Mouse (Mus musculus) lung, postnatal 0 days (tissue): Measurements from ENCODE around the gene Pts. TPM values are rescaled to one million over a fixed set of nuclear protein-coding genes. Genes with fewer than 3 reads are reported as not detected.
A peak's percentile ranks its signal among the peaks of the same experiment; 100 is the strongest.

Experiments used
- ATAC-seq: fragments of 200-750 bp; cut with Nextera tagmentation; 2 replicates; pipeline ENCODE4 v1.8.0; 2017; ENCODE audit warnings: moderate library complexity
- DNase-seq: peaks from one replicate; pipeline ENCODE4 v3.0.0-alpha.2; 2016; ENCODE audit warnings: low spot score
- H3K27ac ChIP-seq: fragments of 300-500 bp; sonication (generic); 2 replicates; pipeline ENCODE4 v1.5.1; 2014; ENCODE audit warnings: antibody characterized with exemption, mild to moderate bottlenecking, low read length, mixed read lengths
- H3K27me3 ChIP-seq: fragments of 300-500 bp; sonication (generic); replicated peaks from 2 replicates; pipeline ENCODE4 v1.6.1; 2014; ENCODE audit warnings: low read length, mixed read lengths; ENCODE audit not compliant: insufficient read depth
- H3K36me3 ChIP-seq: fragments of 300-500 bp; sonication (generic); 2 replicates; pipeline ENCODE4 v1.6.1; 2014; ENCODE audit warnings: low read length, mixed read lengths; ENCODE audit not compliant: insufficient read depth
- H3K4me1 ChIP-seq: fragments of 300-500 bp; sonication (generic); 2 replicates; pipeline ENCODE4 v1.6.1; 2014; ENCODE audit warnings: antibody characterized with exemption, low read depth, low read length, mixed read lengths; ENCODE audit not compliant: insufficient read depth
- H3K4me2 ChIP-seq: fragments of 300-500 bp; sonication (generic); replicated peaks from 2 replicates; pipeline ENCODE4 v1.6.1; 2014; ENCODE audit warnings: low read depth, mild to moderate bottlenecking, low read length, moderate library complexity, mixed read lengths
- H3K4me3 ChIP-seq: fragments of 300-500 bp; sonication (generic); 2 replicates; pipeline ENCODE4 v1.5.1; 2014; ENCODE audit warnings: low read depth, low read length
- H3K9ac ChIP-seq: fragments of 300-500 bp; sonication (generic); replicated peaks from 2 replicates; pipeline ENCODE4 v1.6.1; 2014; ENCODE audit warnings: low read depth, mild to moderate bottlenecking
- H3K9me3 ChIP-seq: fragments of 300-500 bp; sonication (generic); 2 replicates; pipeline ENCODE4 v1.6.1; 2016; ENCODE audit warnings: low read length, mixed read lengths
- CTCF ChIP-seq: IDR thresholded peaks from 2 replicates; pipeline ENCODE4 v1.5.1; 2016; ENCODE audit warnings: antibody characterized with exemption, mild to moderate bottlenecking
- EP300 ChIP-seq: IDR thresholded peaks from 2 replicates; pipeline ENCODE4 v1.6.1; 2016; ENCODE audit warnings: antibody characterized with exemption, mild to moderate bottlenecking, control low read depth
- WGBS: fragments of 180-500 bp; shearing (Covaris S2); extraction: QIAGEN DNeasy Blood & Tissue Kit; methylation state at CpG from one replicate; pipeline ENCODE4 v1.1.7; 2014; 5-methylcytosine and 5-hydroxymethylcytosine counted together
- polyA plus RNA-seq: library from polyadenylated mRNA; unstranded; fragments of >200 nt; fragmentation: Nextera tagmentation; extraction: Ambion mirVana; gene quantifications from 2 replicates; pipeline ENCODE4 v1.2.1, GENCODE M21; 2015

The Pts gene
- polyA plus RNA-seq, 1 experiment from 2014 or later: 76.0 TPM

DNA sequence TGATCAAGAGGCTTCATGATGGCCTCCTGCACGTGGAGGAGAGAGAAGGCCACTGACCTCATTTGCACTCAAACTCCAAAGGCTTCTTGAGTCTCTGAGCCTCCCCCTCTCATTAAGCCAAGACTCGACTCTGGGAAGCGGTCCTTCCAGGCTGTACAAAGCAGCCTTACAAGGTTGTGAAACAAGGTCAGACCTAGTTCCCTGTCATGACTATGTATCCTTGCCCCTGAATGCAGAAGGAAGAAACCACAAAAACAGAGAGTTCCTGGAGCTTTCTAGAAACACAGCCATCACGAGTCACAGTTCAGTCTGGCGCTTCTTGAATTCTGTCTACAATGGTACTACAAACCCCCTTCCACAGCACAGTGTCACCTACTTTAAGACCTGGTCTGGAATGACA, 6.0 kb downstream of the Pts start:
- DNase-seq: peak; percentile 39
- Histone ChIP-seq H3K27ac (no peak overlapping the region), H3K27me3 (no peaks in the 10 kb centered on the region), H3K4me2 (no peak overlapping the region), H3K9ac (no peak overlapping the region), H3K4me1 (peaks cover under 1% of the 10 kb centered on the region; the same call in 1 of the 2 replicates), H3K9me3 (no peaks in the 10 kb centered on the region), H3K4me3 (no peak overlapping the region), H3K36me3 (no peaks in the 10 kb centered on the region)
- TF ChIP-seq CTCF: no peak
- TF ChIP-seq EP300: no peak
- no peak for ATAC-seq
- WGBS: 67% methylated on average over 5 of the region's 5 CpGs

DNA sequence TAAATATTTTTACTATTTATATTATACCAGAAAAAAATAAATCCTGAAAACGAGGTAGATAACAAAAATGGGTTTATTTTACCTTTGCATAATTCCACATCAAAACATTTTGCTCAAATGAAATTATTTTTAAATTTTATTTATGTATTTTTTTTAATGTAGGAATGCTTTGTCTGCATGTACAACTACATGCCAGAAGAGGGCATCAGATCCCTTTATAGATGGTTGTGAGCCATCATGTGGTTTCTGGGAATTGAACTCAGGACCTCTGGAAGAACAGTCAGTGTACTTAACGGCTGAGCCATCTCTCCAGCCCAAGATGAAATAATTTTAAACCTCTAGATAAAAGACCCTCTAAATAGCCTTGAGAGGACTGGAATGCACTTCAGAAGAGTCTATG, 7.0 kb downstream of the Pts start:
- 40% methylated on average over 2 of the region's 2 CpGs for WGBS
- Histone ChIP-seq H3K4me2 (no peak overlapping the region), H3K4me1 (no peaks in the 10 kb centered on the region), H3K9ac (no peak overlapping the region), H3K4me3 (no peak overlapping the region), H3K36me3 (no peaks in the 10 kb centered on the region), H3K27ac (no peak overlapping the region), H3K27me3 (no peaks in the 10 kb centered on the region), H3K9me3 (no peaks in the 10 kb centered on the region)
- TF ChIP-seq EP300: no peak
- TF ChIP-seq CTCF: 0 out of 2 replicates have a peak, but pooled peaks have one; percentile 14
- ATAC-seq (no peak), DNase-seq (no peak)

DNA sequence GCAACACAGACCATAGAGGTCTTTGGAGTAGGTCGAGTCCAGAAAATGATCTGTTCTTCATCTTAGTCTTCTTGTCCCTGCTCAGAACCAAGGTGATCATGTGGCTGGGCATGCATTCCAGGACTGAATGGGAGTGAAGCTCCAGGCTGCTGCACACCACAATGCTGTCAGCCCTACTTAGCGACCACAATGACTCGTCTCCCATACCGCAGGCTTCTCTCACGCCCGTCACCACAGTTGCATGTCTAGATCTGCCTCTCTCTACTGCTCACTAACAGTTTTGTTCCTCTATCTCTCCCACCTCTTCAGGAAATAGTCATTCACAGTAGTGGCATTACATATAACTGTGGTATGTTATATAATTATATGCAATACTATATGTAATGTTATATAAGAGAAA, 7.8 kb downstream of the Pts start:
- 88% methylated on average over 6 of the region's 6 CpGs for WGBS
- no peak overlapping the region for H3K9ac ChIP-seq
- ATAC-seq (no peak), DNase-seq (peak; percentile 27)
- no peaks in the 10 kb centered on the region for H3K4me1 ChIP-seq
- H3K4me2 ChIP-seq: no peak overlapping the region
- H3K27me3 ChIP-seq: no peaks in the 10 kb centered on the region
- H3K27ac ChIP-seq: no peak overlapping the region
- no peak overlapping the region for H3K4me3 ChIP-seq
- TF ChIP-seq EP300 (no peak), CTCF (no peak)
- H3K36me3 ChIP-seq: no peaks in the 10 kb centered on the region
- H3K9me3 ChIP-seq: no peaks in the 10 kb centered on the region

DNA sequence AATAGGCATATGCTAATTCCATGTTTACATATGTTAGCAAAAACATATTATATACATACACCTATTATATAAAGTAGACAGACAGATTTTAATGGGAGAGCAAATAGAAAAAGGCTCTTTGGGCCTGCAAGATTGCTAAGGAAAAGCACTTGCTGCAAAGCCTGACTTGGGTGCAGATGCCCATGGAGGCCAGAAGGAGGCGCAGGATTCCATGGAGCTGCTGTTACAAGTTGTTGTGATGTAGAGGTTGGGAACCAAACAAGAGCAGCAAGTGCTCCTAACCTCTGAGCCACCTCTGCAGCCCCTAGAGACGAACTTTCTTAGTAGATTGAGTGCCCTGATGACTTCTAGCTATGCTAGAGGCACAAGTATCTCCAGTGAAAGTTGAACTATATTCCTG, 9.7 kb downstream of the Pts start:
- 19% methylated on average over 2 of the region's 2 CpGs for WGBS
- Histone ChIP-seq H3K4me1 (no peaks in the 10 kb centered on the region), H3K9ac (no peak overlapping the region), H3K4me3 (no peak overlapping the region), H3K36me3 (no peaks in the 10 kb centered on the region), H3K27ac (no peak overlapping the region), H3K27me3 (no peaks in the 10 kb centered on the region), H3K4me2 (no peak overlapping the region), H3K9me3 (no peaks in the 10 kb centered on the region)
- ATAC-seq (no peak), DNase-seq (peak; percentile 56)
- TF ChIP-seq CTCF (peak; percentile 76), EP300 (no peak)

DNA sequence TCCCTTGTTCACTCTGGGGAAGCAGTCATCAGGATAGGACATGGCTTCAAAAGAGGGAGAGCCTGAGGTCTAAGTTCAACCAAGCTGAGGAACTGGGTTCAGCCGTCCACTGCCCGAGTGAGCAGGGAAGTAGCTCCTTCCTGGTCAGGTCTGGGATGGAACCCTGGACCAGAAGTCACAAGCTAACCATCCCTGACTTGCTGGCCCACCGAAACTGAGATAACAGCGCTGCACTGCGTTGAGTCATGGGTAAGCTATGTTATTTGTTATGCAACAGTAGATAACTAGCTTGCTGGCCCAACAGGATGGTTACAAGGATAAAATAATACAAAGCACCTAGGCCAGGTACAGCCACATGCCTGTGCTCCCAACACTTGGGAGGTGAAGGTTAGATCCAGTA, 13.1 kb downstream of the Pts start:
- Histone ChIP-seq H3K4me1 (no peaks in the 10 kb centered on the region), H3K4me2 (no peak overlapping the region), H3K27me3 (no peaks in the 10 kb centered on the region), H3K27ac (no peak overlapping the region), H3K36me3 (no peaks in the 10 kb centered on the region), H3K4me3 (no peak overlapping the region), H3K9me3 (no peaks in the 10 kb centered on the region), H3K9ac (no peak overlapping the region)
- no peak for DNase-seq
- 72% methylated on average over 5 of the region's 5 CpGs for WGBS
- TF ChIP-seq EP300 (no peak), CTCF (no peak)
- ATAC-seq: no peak

DNA sequence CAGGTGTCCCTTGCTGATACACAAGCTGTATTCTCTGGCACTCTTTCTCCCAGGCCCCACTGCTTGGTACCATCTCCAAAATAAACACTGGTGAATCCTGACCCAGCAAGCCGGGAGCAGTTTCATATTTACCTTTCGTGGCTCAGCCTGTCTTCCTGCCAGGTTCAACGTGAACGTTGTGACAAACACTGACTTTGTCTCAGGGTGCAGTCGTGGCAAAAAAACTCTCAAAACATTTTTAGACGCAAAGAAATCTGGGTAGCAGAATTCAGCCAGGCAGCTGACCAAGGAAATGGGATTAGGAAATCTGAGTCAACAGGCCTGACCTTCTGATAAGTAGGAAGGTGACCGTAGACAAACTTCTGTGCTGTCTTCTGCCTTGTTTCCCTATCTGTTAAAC, 21.0 kb downstream of the Pts start:
- Histone ChIP-seq H3K27me3 (no peaks in the 10 kb centered on the region), H3K4me2 (no peak overlapping the region), H3K4me1 (no peaks in the 10 kb centered on the region), H3K9me3 (no peaks in the 10 kb centered on the region), H3K27ac (no peak overlapping the region), H3K36me3 (no peaks in the 10 kb centered on the region), H3K9ac (no peak overlapping the region), H3K4me3 (no peak overlapping the region)
- 24% methylated on average over 7 of the region's 7 CpGs for WGBS
- TF ChIP-seq EP300 (no peak), CTCF (no peak)
- DNase-seq (no peak), ATAC-seq (no peak)

DNA sequence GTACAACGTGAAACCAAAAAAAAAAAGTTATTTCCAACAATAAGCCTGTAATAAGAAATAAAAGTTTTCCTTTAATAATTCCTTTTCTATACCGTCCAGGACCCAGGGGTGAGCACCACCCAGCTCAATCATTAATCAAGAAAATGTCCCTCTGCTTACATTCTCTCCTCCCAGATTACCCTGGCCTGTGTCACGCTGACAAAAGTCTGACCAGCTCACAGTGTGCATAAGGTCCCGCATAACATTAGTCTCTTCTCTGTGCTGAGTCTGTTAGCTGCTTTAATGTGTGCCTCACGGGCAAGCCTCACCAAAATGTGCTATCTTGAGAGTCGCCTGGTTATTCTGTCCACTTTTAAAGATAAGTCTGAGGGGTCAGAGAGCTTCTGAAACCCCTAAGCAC, 23.1 kb downstream of the Pts start:
- Histone ChIP-seq H3K27me3 (no peaks in the 10 kb centered on the region), H3K27ac (no peak overlapping the region), H3K4me2 (no peak overlapping the region), H3K4me3 (no peak overlapping the region), H3K9me3 (no peaks in the 10 kb centered on the region), H3K36me3 (no peaks in the 10 kb centered on the region), H3K9ac (no peak overlapping the region), H3K4me1 (no peaks in the 10 kb centered on the region)
- DNase-seq (no peak), ATAC-seq (no peak)
- 24% methylated on average over 6 of the region's 6 CpGs for WGBS
- TF ChIP-seq CTCF (no peak), EP300 (no peak)
